Mouse (Mus musculus) megakaryocyte, embryonic 14.5 days (primary cell): ENCODE data around the gene E130218I03Rik. TPM values are rescaled to one million over a fixed set of nuclear protein-coding genes. Genes with fewer than 3 reads are reported as not detected.
A peak's percentile ranks its signal among the peaks of the same experiment; 100 is the strongest.

ENCODE experiments used
- H3K27me3 ChIP-seq: replicated peaks from 2 replicates; pipeline ENCODE3; 2012; ENCODE audit warnings: inconsistent platforms
- H3K36me3 ChIP-seq: replicated peaks from 2 replicates; pipeline ENCODE3; 2012; ENCODE audit warnings: low read length, inconsistent platforms, mixed read lengths
- H3K4me1 ChIP-seq: 2 replicates; pipeline ENCODE4 v1.6.1; 2012; ENCODE audit warnings: inconsistent platforms
- H3K4me3 ChIP-seq: replicated peaks from 2 replicates; pipeline ENCODE3; 2012; ENCODE audit warnings: moderate library complexity, mild to moderate bottlenecking, inconsistent platforms
- H3K9me3 ChIP-seq: 2 replicates; pipeline ENCODE4 v1.6.1; 2012; ENCODE audit warnings: inconsistent platforms
- FLI1 ChIP-seq: IDR thresholded peaks from 2 replicates; pipeline ENCODE4 v1.6.1; 2012; ENCODE audit warnings: low read length, inconsistent platforms, mixed read lengths
- GATA1 ChIP-seq: IDR thresholded peaks from 3 replicates; pipeline ENCODE4 v1.6.1; 2012; ENCODE audit warnings: mixed read lengths, low read length, inconsistent platforms, borderline replicate concordance
- polyA plus RNA-seq: library from polyadenylated mRNA; stranded (reverse); fragments of >175 nt; gene quantifications from 2 replicates; pipeline ENCODE4 v1.2.3, GENCODE M21; 2012; ENCODE audit warnings: low replicate concordance; ENCODE audit not compliant: insufficient read depth

E130218I03Rik gene
- not detected in 2 replicates for polyA plus RNA-seq

- Histone ChIP-seq H3K36me3 (peaks cover 9% of the 10 kb centered on the region), H3K4me1 (peaks cover 24% of the 10 kb centered on the region), H3K27me3 (peaks cover 31% of the 10 kb centered on the region), H3K4me3 (peak within 1 kb of the TSS; percentile 94), H3K9me3 (no peaks in the 10 kb centered on the region)
- TF ChIP-seq GATA1 (no peak), FLI1 (no peak)
Measured at GRCm38 (mm10) chr4:134243516-134244250, at the start of gene E130218I03Rik. Gene E130218I03Rik, plus strand, starts transcription at chr4:134243662.

DNA sequence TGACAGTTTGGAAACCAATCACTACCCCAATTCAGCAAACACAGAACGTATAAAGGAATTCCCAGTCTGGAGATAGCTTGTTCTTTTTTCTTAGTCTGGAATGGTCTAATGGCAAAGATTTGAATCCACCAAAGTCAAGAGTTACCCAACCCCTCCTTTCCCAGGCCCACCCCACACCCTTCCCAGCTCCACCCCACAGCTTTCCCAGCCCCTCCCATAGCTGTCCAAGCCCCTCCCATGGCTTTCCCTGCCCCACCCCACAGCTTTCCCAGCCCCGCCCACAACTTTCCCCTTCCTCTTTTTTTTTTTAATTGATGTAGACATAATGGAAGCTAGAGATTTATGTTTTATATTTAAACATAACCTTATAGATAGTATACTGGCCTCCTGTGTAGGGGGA lies 44.1 kb upstream of the E130218I03Rik start:
- H3K9me3 ChIP-seq, result no peaks in the 10 kb centered on the region
- no peak overlapping the region for H3K4me3 ChIP-seq
- peaks cover 29% of the 10 kb centered on the region for H3K27me3 ChIP-seq
- peaks cover 5% of the 10 kb centered on the region; the same call in 1 of the 2 replicates for H3K4me1 ChIP-seq
- no peak for TF ChIP-seq FLI1
- TF ChIP-seq GATA1, result no peak
- H3K36me3 ChIP-seq, result no peaks in the 10 kb centered on the region

DNA sequence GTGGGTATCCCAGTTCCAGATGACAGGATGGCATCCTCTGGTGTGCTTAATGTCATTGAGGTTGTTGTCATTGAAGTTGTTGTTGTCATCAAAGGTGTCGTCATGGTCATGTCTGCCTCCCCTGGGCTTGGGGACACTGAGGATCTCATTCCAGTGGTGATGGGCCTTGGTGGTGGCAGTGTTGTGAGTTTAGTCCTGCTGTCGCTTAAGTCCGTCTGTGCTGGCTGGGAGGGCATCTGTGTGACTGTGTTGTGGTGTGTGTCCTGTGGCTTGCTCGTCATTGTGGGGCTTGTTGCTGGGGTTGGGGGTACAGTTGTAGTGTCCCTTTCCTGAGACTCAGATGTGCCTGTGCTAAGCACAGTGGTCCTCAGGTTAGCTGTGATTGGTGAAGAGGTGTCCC lies 40.6 kb upstream of the E130218I03Rik start, which contains the start of gene Gm7534:
Gm7534 (minus strand) TSS at position 101 of the 400 bp plus-strand sequence.
- Histone ChIP-seq H3K36me3 (no peaks in the 10 kb centered on the region), H3K9me3 (no peaks in the 10 kb centered on the region), H3K4me1 (peaks cover 11% of the 10 kb centered on the region), H3K4me3 (no peak within 1 kb of the TSS), H3K27me3 (peaks cover 26% of the 10 kb centered on the region)
- no peak for TF ChIP-seq FLI1
- TF ChIP-seq GATA1, result no peak

DNA sequence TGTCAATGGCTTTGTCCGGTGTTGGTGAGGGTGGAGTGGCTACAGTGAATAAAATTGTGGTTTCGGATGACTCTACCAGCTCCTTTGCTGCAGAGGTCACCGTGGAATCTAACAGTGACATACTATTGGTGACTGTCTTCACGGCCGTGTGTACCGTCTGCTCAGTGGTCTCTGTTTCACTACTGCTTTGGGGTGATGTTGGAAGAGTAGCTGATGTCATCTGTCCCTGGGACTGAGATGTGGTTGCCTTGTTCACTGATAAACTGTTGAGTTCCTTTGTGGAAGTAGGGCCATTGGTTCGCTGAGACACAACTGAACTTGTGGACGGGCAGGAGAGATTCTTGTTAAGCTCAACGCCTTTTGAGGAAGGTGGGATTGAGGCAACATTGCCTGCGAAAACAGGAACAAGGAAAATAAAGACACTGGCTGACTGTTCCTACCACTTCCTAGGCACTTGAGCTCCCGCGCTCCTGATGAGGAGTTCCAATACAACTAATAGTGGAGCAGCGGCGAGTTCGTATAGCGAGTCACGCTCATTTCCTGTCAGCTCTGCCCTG lies 40.0 kb upstream of the E130218I03Rik start:
- peaks cover 11% of the 10 kb centered on the region for H3K4me1 ChIP-seq
- no peak overlapping the region for H3K4me3 ChIP-seq
- no peak for TF ChIP-seq FLI1
- TF ChIP-seq GATA1, result no peak
- no peaks in the 10 kb centered on the region for H3K9me3 ChIP-seq
- H3K36me3 ChIP-seq, result no peaks in the 10 kb centered on the region
- H3K27me3 ChIP-seq, result peaks cover 29% of the 10 kb centered on the region

GRCm38 (mm10) chr4:134206488-134207053 lies 36.9 kb upstream of the E130218I03Rik start:
- peaks cover 11% of the 10 kb centered on the region for H3K4me1 ChIP-seq

GRCm38 (mm10) chr4:134222793-134223600 lies 20.5 kb upstream of the E130218I03Rik start:
- no peaks in the 10 kb centered on the region; the same call in 1 of the 2 replicates for H3K4me1 ChIP-seq
- H3K9me3 ChIP-seq, result no peaks in the 10 kb centered on the region
- no peak for TF ChIP-seq FLI1
- TF ChIP-seq GATA1, result no peak
- peaks cover 55% of the 10 kb centered on the region for H3K27me3 ChIP-seq
- no peak overlapping the region for H3K4me3 ChIP-seq
- H3K36me3 ChIP-seq, result no peaks in the 10 kb centered on the region

More at GRCm38 (mm10) chr4:134206488-134207053, 36.9 kb upstream of the E130218I03Rik start:
- Histone ChIP-seq H3K27me3 (peaks cover 42% of the 10 kb centered on the region), H3K9me3 (peaks cover 6% of the 10 kb centered on the region), H3K4me3 (peak overlapping the region; percentile 28), H3K36me3 (no peaks in the 10 kb centered on the region)
- TF ChIP-seq GATA1 (no peak), FLI1 (no peak)

DNA sequence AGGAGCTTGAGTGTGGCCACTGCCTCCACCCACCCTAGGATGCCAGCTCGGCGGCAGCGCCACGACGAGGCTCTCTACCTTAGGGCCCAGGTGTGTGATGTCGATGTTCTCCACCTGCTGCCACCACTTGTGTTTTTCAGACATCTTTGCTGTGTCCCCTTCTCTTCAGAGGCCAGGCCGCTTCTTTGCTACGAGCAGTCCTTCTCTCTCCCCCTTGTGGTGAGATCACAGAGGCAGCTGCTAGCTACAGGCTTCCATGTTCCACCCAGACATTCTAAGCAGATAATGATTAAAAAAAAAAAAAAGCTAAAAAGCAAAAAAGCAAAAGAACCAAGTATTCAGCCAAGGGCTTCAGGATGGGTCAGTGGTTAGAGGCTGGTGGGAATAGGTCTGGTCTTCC lies 16.3 kb upstream of the E130218I03Rik start, which contains the start of gene Catsper4:
Catsper4 (minus strand) TSS at position 190 of the 400 bp plus-strand sequence.
- Histone ChIP-seq H3K4me1 (no peaks in the 10 kb centered on the region; the same call in 1 of the 2 replicates), H3K9me3 (no peaks in the 10 kb centered on the region), H3K36me3 (no peaks in the 10 kb centered on the region), H3K27me3 (peaks cover 65% of the 10 kb centered on the region), H3K4me3 (no peak within 1 kb of the TSS)
- TF ChIP-seq FLI1 (no peak), GATA1 (no peak)

DNA sequence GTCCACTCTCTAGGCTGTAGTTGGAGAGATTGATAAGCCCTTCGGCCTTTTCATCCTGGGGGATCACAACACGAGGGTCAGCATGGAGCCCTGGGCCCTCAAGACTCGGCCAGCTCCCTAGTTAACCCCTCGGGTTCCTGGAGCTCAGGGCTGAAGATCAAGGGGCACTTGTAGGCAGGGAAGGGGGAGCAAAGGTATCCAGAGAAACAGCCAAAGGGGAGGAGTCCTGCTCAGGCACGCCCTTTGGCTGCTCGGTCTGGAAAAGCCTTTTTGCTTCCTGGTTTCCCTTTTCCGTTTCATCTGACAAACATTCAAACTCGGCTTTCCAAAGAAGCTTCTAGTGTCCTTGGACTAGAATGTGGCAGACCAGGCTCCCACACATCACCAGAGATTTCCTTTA lies 13.0 kb upstream of the E130218I03Rik start:
- peaks cover 81% of the 10 kb centered on the region for H3K27me3 ChIP-seq
- no peaks in the 10 kb centered on the region for H3K9me3 ChIP-seq
- TF ChIP-seq GATA1, result no peak
- TF ChIP-seq FLI1, result no peak
- H3K4me3 ChIP-seq, result no peak overlapping the region
- H3K36me3 ChIP-seq, result no peaks in the 10 kb centered on the region
- no peaks in the 10 kb centered on the region for H3K4me1 ChIP-seq

DNA sequence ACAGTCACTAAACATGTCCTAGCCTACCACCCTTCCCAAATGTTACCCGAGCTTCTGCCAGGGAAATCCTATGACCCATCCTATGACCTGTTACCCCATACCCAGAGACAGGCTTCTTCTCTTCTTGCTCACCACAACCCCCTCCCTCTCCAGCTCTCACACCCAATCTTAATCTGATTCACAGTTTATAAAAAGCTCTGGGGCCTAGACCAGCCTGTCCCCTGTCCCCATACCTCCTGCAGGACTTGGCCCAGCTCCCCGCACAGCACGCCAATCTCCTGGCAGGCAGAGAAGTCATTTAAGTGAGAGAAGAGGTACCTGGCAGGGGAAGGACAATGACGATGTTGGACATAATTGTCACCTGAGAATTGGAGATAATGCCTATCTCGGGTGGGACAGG lies 8.6 kb upstream of the E130218I03Rik start:
- peaks cover 13% of the 10 kb centered on the region for H3K4me1 ChIP-seq
- H3K9me3 ChIP-seq, result no peaks in the 10 kb centered on the region
- no peak for TF ChIP-seq FLI1
- TF ChIP-seq GATA1, result no peak
- H3K36me3 ChIP-seq, result no peaks in the 10 kb centered on the region
- peaks cover 79% of the 10 kb centered on the region for H3K27me3 ChIP-seq
- no peak overlapping the region for H3K4me3 ChIP-seq
